Mouse (Mus musculus) G1E (cell line): ENCODE measurements around the gene Urgcp.

Source experiments
- CTCF ChIP-seq: IDR thresholded peaks from 2 replicates; pipeline ENCODE4 v1.5.1; 2012; ENCODE audit warnings: low read depth, low read length, inconsistent platforms, mixed read lengths
- GATA1 ChIP-seq: IDR thresholded peaks from 2 replicates; pipeline ENCODE4 v1.6.1; 2012; ENCODE audit warnings: borderline replicate concordance, low read length, inconsistent platforms, mixed read lengths
- POLR2AphosphoS5 ChIP-seq: IDR thresholded peaks from 2 replicates; pipeline ENCODE4 v1.6.1; 2012; ENCODE audit warnings: low read depth, low read length, inconsistent platforms; ENCODE audit not compliant: insufficient replicate concordance
- TAL1 ChIP-seq: conservative IDR thresholded peaks from 2 replicates; pipeline ENCODE4 v1.6.1; 2012; ENCODE audit warnings: low read depth, low read length, inconsistent platforms, mixed read lengths

DNA sequence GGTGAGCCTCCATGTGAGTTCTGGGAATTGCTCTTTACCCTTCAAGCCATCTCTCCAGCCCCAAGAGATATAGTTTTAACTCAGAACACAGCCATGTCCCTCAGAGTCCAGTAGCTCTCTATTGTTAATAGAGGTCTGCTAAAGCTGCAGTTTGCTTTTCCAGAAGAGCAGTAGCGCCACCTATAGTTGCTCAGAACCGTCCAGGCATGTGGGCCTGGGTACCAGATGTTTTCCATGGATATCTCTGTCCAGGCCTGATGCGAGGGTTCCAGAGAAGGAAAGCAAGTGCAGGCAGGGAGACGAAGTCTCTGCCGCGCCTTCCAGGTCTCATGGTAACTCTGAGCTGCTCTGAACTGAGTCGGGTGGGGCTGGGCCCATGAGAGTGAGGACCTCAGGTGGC lies 70.4 kb downstream of the Urgcp start:
- TF ChIP-seq CTCF (peak; percentile 56), GATA1 (no peak), TAL1 (no peak), POLR2AphosphoS5 (no peak)
